Mouse (Mus musculus): ENCODE measurements at regions not wholly inside any gene's neighbourhood (a gene's known extent, or its start where the extent isn't known, plus 50 kb on each side); places are given as distances from the start of the nearest gene placed in this dataset.

- DNase-seq (ENCODE audit: extremely low spot score) = no peak
These were observed 221.5 kb downstream of the Epha7 start for GRCm38 (mm10) chr4:29034406-29034805.

GRCm38 (mm10) chr4:29039993-29040392, 227.1 kb downstream of the Epha7 start:
- DNase-seq (ENCODE audit: extremely low spot score) = no peak

GRCm38 (mm10) chr4:29068678-29069621, 256.0 kb downstream of the Epha7 start:
- no peak for DNase-seq (ENCODE audit: extremely low spot score)

GRCm38 (mm10) chr4:29074204-29074603, 261.3 kb downstream of the Epha7 start:
- DNase-seq (ENCODE audit: extremely low spot score) = no peak

GRCm38 (mm10) chr4:29074851-29075250, 261.9 kb downstream of the Epha7 start:
- DNase-seq (ENCODE audit: extremely low spot score) = no peak

GRCm38 (mm10) chr4:29076683-29077082, 263.8 kb downstream of the Epha7 start:
- DNase-seq (ENCODE audit: extremely low spot score) = no peak

- DNase-seq (ENCODE audit: extremely low spot score) = no peak
These were observed 265.5 kb downstream of the Epha7 start for GRCm38 (mm10) chr4:29078391-29078790.

- no peak for DNase-seq (ENCODE audit: extremely low spot score)
These were observed 270.8 kb downstream of the Epha7 start for GRCm38 (mm10) chr4:29083545-29084290.

- DNase-seq (ENCODE audit: extremely low spot score) = no peak
These were observed 278.0 kb downstream of the Epha7 start for GRCm38 (mm10) chr4:29090949-29091348.

- DNase-seq (ENCODE audit: extremely low spot score) = no peak
These were observed 278.7 kb downstream of the Epha7 start for GRCm38 (mm10) chr4:29091495-29092211.

GRCm38 (mm10) chr4:29102373-29102772, 289.4 kb downstream of the Epha7 start:
- no peak for DNase-seq (ENCODE audit: extremely low spot score)

GRCm38 (mm10) chr4:29103414-29103813, 290.5 kb downstream of the Epha7 start:
- no peak for DNase-seq (ENCODE audit: extremely low spot score)

- DNase-seq (ENCODE audit: extremely low spot score) = no peak
These were observed 299.6 kb downstream of the Epha7 start for GRCm38 (mm10) chr4:29112552-29112951.

- DNase-seq (ENCODE audit: extremely low spot score) = no peak
These were observed 304.1 kb downstream of the Epha7 start for GRCm38 (mm10) chr4:29117025-29117424.

- no peak for DNase-seq (ENCODE audit: extremely low spot score)
These were observed 305.0 kb downstream of the Epha7 start for GRCm38 (mm10) chr4:29117926-29118325.

GRCm38 (mm10) chr4:29118679-29119479, 305.9 kb downstream of the Epha7 start:
- DNase-seq (ENCODE audit: extremely low spot score) = no peak

- peak; percentile 33 for DNase-seq (ENCODE audit: extremely low spot score)
These were observed 306.7 kb downstream of the Epha7 start for GRCm38 (mm10) chr4:29119480-29120153.

- DNase-seq (ENCODE audit: extremely low spot score) = no peak
These were observed 310.9 kb downstream of the Epha7 start for GRCm38 (mm10) chr4:29123697-29124377.

GRCm38 (mm10) chr4:29130485-29130884, 317.6 kb downstream of the Epha7 start:
- DNase-seq (ENCODE audit: extremely low spot score) = no peak

All from embryo, embryonic 9.5 days (tissue).